Mouse (Mus musculus): Measurements from ENCODE around the gene Duxf3. TPM values are rescaled to one million over a fixed set of nuclear protein-coding genes. Genes with fewer than 3 reads are reported as not detected.

Gene Duxf3
- total and polyA plus RNA-seq, 3 experiments, result not detected

DNA sequence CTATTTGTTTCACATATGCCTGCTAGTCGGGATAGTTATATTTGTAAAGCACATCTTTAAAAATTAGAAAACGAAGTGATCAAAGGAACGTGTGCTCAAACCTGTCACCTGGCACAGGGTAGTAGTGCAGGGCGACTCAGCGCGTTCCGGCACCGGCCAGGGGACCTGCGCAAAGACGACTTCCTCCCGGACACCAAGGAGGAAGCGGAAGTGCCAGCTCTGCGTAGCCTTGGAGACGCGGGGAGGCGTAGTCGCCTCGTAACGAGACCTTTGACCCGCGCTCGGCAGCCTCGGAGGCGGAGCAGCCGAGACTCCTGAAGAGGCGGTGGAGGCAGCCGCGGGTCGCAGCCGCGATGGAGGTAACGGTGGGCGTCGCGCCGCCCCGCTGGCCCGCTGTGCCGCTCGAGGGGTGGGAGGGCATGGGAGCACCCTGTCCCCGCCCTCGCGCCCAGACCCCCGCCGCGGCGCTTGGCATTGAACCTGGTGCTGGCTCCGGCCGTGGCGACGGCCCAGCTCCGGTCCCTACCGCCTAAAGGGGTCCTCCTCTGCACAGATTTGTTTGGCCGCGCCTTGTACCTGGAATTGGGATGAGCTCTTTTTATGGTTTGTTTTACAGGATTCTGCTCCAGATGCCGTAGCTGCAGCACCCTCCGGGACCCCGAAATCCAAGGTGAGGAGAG lies 22.9 kb upstream of the Duxf3 start, which contains the start of gene Gcc2:
TSS of gene Gcc2 (plus strand) at position 285 of the 680 bp plus-strand sequence.
- Histone ChIP-seq H3K9me3 (replicated peaks; ENCODE audit: insufficient read depth, low read length) (no peaks in the 10 kb centered on the region), H3K27me3 (ENCODE audit: control insufficient read depth in 1 of 2, insufficient read depth in 2 of 2, low read length in 2 of 2) (0 out of 4 replicates have a peak, but pooled peaks cover 0 to under 1% of the 10 kb centered on the region in 2 experiments), H3K9ac (ENCODE audit: control insufficient read depth, low read depth, low read length, poor library complexity, severe bottlenecking) (peak within 1 kb of the TSS; percentile 80), H3K4me3 (ENCODE audit: control insufficient read depth in 1 of 2, insufficient read depth in 1 of 2, low read depth in 2 of 2, low read length in 2 of 2) (peak within 1 kb of the TSS; percentile 59 to 93), H3K36me3 (ENCODE audit: control insufficient read depth in 1 of 2, insufficient read depth in 2 of 2, low read length in 2 of 2) (peaks cover 0 to 13% of the 10 kb centered on the region in 2 experiments; a peak in 2 of 4 replicates), H3K27ac (ENCODE audit: control insufficient read depth, low read depth, low read length) (no peak within 1 kb of the TSS), H3K79me2 (ENCODE audit: control insufficient read depth, insufficient read depth, low read length, poor library complexity) (peaks cover 2% of the 10 kb centered on the region), H3K4me1 (ENCODE audit: control insufficient read depth in 1 of 2, insufficient read depth in 2 of 2, low read length in 2 of 2) (peaks cover 0 to 4% of the 10 kb centered on the region in 2 experiments; a peak in 2 of 4 replicates)
- TF ChIP-seq POLR2AphosphoS2 (IDR thresholded peaks at IDR 0.05; ENCODE audit: low read length) (peak; percentile 98), TBP (IDR thresholded peaks at IDR 0.05; ENCODE audit: low read depth, low read length) (peak; percentile 71), ZNF384 (IDR thresholded peaks at IDR 0.05; ENCODE audit: low read depth, low read length) (no peak), MXI1 (IDR thresholded peaks at IDR 0.05; ENCODE audit: low read depth, low read length) (peak; percentile 88), ETS1 (IDR thresholded peaks at IDR 0.05; ENCODE audit: low read depth, low read length) (peak; percentile 39; the same call in 1 of the 2 replicates), JUND (IDR thresholded peaks at IDR 0.05; ENCODE audit: low read depth, low read length) (no peak), TCF12 (IDR thresholded peaks at IDR 0.05; ENCODE audit: low read depth, low read length) (peak; percentile 53; the same call in 1 of the 2 replicates), MYC (IDR thresholded peaks at IDR 0.05; ENCODE audit: low read depth, low read length) (peak; percentile 68), SIN3A (IDR thresholded peaks at IDR 0.05; ENCODE audit: low read length) (peak; percentile 98), ZC3H11A (IDR thresholded peaks at IDR 0.05; ENCODE audit: low read depth, low read length) (no peak), MEF2A (IDR thresholded peaks at IDR 0.05; ENCODE audit: extremely low read depth, insufficient replicate concordance, low read depth, low read length, poor library complexity, severe bottlenecking) (no peak), USF2 (IDR thresholded peaks at IDR 0.05; ENCODE audit: borderline replicate concordance in 1 of 2, insufficient read depth in 1 of 2, low read depth in 1 of 2, low read length in 2 of 2) (no peak), ZMIZ1 (IDR thresholded peaks at IDR 0.05; ENCODE audit: low read depth, low read length) (peak; percentile 94), NELFE (IDR thresholded peaks at IDR 0.05; ENCODE audit: low read depth, low read length) (peak; percentile 98), KAT2A (conservative IDR thresholded peaks at IDR 0.05; ENCODE audit: low read depth, low read length) (peak; percentile 56; the same call in 1 of the 2 replicates), POLR2A (IDR thresholded peaks at IDR 0.05; ENCODE audit: control insufficient read depth in 1 of 2, insufficient read depth in 1 of 2, low read depth in 1 of 2, low read length in 2 of 2, poor library complexity in 1 of 2) (peak; percentile 30 to 96; a peak in 2 of 4 replicates), ELF1 (IDR thresholded peaks at IDR 0.05; ENCODE audit: low read depth, low read length) (peak; percentile 97), EP300 (IDR thresholded peaks at IDR 0.05; ENCODE audit: low read depth in 1 of 2, low read length in 2 of 2) (0 out of 4 replicates have a peak, but pooled peaks of 1 of the 2 experiments have one; percentile 17), MAX (IDR thresholded peaks at IDR 0.05; ENCODE audit: low read length) (peak; percentile 78), NRF1 (IDR thresholded peaks at IDR 0.05; ENCODE audit: insufficient read depth, low read depth, low read length, poor library complexity, severe bottlenecking) (peak; percentile 79), SMC3 (IDR thresholded peaks at IDR 0.05; ENCODE audit: low read depth, low read length) (no peak), CHD2 (IDR thresholded peaks at IDR 0.05; ENCODE audit: low read length) (no peak), MAZ (IDR thresholded peaks at IDR 0.05; ENCODE audit: low read depth, low read length) (no peak), HCFC1 (IDR thresholded peaks at IDR 0.05; ENCODE audit: low read depth, low read length) (peak; percentile 89), USF1 (IDR thresholded peaks at IDR 0.05; ENCODE audit: low read depth, low read length) (peak; percentile 35; the same call in 1 of the 2 replicates)
- peak; percentile 96 for DNase-seq (ENCODE audit: low read depth, low spot score)
